Mouse (Mus musculus) cortical plate, adult 2 months (tissue): ENCODE measurements around the gene Gm37240.

Experiments used
- CTCF ChIP-seq: fragments of 200-500 bp; IDR thresholded peaks from 2 replicates; pipeline ENCODE4 v1.5.1; 2011; ENCODE audit warnings: mild to moderate bottlenecking, control low read depth, low read length; ENCODE audit not compliant: insufficient read depth; ENCODE audit errors: extremely low read depth
- POLR2A ChIP-seq: fragments of 200-500 bp; IDR thresholded peaks from 2 replicates; pipeline ENCODE4 v1.6.1; 2011; ENCODE audit warnings: mild to moderate bottlenecking, low read length, control low read depth; ENCODE audit not compliant: insufficient read depth; ENCODE audit errors: extremely low read depth

DNA sequence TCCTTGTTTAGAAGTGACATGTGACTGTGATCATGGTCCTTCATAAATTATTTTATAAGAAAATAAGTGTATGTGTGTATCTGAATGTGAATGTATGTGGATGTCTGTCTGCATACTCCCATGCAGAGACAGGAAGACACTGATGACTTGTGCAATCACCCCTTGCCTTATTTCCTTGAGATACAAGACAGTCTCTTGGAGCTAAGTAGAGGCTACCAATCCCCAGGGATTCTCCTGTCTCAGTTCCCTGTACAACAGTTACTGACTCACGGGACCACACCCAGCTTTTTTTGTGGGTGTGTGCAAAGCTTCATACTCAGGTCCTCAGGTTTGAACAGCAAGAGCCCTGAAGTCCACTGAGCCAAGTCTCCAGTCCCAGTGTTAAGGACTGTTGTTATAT is 964.1 kb downstream of the Gm37240 start:
- TF ChIP-seq CTCF (no peak), POLR2A (no peak)
